Mouse (Mus musculus) lung, postnatal 0 days (tissue): Measurements from ENCODE around the gene Fli1.

Source experiments
- CTCF ChIP-seq: IDR thresholded peaks from 2 replicates; pipeline ENCODE4 v1.5.1; 2016; ENCODE audit warnings: antibody characterized with exemption, mild to moderate bottlenecking
- EP300 ChIP-seq: IDR thresholded peaks from 2 replicates; pipeline ENCODE4 v1.6.1; 2016; ENCODE audit warnings: antibody characterized with exemption, mild to moderate bottlenecking, control low read depth

DNA sequence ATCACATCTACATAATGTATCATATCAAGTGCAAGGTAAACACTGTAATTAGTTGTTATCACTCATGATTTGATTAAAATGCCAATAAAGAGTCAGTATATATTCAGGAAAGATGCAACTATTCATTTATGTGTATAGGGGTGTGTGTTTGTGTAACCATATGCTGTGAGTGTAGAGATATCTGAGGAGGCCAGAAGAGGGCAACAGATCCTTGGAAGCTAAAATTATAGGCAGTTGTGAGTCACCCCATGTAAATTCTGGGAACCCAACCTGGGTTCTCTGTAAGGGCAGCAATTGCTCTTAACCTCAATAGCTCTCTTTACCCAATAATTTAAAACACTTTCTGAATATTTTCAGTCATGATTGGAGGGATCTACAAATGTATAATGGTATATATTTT, 122.0 kb downstream of the Fli1 start:
- TF ChIP-seq CTCF (peak; percentile 11; the same call in 1 of the 2 replicates), EP300 (no peak)
